Mouse (Mus musculus): ENCODE data around the gene Gm49378. TPM values are rescaled to one million over a fixed set of nuclear protein-coding genes. Genes with fewer than 3 reads are reported as not detected.

The Gm49378 gene
- polyA plus RNA-seq, 1 experiment from 2014 or later = 4.0 TPM

DNA sequence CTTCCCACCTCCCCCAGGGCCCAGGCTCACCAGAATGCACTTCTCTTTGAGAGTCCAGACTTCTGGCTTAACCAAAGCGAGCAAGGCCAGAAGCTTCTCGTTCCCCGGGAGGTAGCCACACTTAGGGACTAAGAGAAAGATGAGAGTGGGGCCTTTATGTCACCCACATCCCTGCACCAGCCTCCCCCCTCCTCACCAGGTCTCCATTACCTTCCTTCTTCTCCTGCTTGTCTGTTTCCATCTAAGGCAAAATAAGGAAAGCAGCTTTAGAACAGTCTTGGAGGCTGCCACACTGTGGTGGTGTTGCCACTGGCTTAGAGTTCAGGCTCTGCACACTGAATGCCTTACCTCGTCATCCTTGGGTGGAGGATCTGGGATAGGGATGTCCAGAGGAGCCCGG, 48.4 kb downstream of the Gm49378 start:
- ATAC-seq (ENCODE audit: low FRiP score) = no peak
- 84% methylated on average over 5 of the region's 5 CpGs for WGBS

DNA sequence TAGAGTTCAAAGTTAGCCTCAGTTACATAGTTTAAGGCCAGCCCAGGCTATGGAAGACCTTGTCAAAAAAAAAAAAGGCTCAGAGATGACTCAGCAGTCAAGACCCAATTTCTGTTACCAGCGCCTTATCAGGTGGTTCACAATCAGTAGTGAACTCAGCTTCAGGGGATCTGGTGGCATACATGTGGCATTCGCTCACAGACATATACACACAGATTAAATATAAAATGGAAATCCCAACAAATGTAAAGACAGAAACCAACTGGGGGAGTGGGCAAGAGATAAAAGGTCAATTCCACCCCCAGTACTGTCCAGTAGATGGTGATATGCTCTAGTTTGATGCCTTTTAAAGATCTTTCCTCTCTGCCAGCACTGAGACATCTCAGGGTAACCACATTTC, 51.5 kb downstream of the Gm49378 start:
- DNase-seq (ENCODE audit: low spot score) = no peak
- H3K36me3 ChIP-seq (ENCODE audit: control insufficient read depth, insufficient read depth, low read length) = no peaks in the 10 kb centered on the region
- no peak overlapping the region for H3K9ac ChIP-seq (ENCODE audit: low read depth, low read length)
- no peaks in the 10 kb centered on the region for H3K9me3 ChIP-seq (ENCODE audit: control insufficient read depth, low read length)
- H3K27ac ChIP-seq (ENCODE audit: low read depth, low read length) = no peak overlapping the region
- H3K4me3 ChIP-seq (ENCODE audit: low read depth, low read length) = no peak overlapping the region
- no peaks in the 10 kb centered on the region for H3K27me3 ChIP-seq (ENCODE audit: control insufficient read depth, insufficient read depth, low read length)
- WGBS = 92% methylated on average over 2 of the region's 2 CpGs
- no peak for ATAC-seq (ENCODE audit: low FRiP score)
- H3K4me2 ChIP-seq (replicated peaks; ENCODE audit: low read depth, low read length) = no peak overlapping the region
- peaks cover 4% of the 10 kb centered on the region; the same call in 1 of the 2 replicates for H3K4me1 ChIP-seq (replicated peaks; ENCODE audit: control insufficient read depth, insufficient read depth, low read length)

More for the DNA sequence above, 48.4 kb downstream of the Gm49378 start:
- no peaks in the 10 kb centered on the region for H3K36me3 ChIP-seq (ENCODE audit: control insufficient read depth, insufficient read depth, low read length)
- no peaks in the 10 kb centered on the region for H3K27me3 ChIP-seq (ENCODE audit: control insufficient read depth, insufficient read depth, low read length)
- no peak overlapping the region for H3K4me3 ChIP-seq (ENCODE audit: low read depth, low read length)
- H3K9ac ChIP-seq (ENCODE audit: low read depth, low read length) = no peak overlapping the region
- H3K4me2 ChIP-seq (replicated peaks; ENCODE audit: low read depth, low read length) = no peak overlapping the region
- no peaks in the 10 kb centered on the region for H3K9me3 ChIP-seq (ENCODE audit: control insufficient read depth, low read length)
- H3K27ac ChIP-seq (ENCODE audit: low read depth, low read length) = no peak overlapping the region
- DNase-seq (ENCODE audit: low spot score) = no peak
- H3K4me1 ChIP-seq (replicated peaks; ENCODE audit: control insufficient read depth, insufficient read depth, low read length) = peaks cover 7% of the 10 kb centered on the region; the same call in 1 of the 2 replicates

DNA sequence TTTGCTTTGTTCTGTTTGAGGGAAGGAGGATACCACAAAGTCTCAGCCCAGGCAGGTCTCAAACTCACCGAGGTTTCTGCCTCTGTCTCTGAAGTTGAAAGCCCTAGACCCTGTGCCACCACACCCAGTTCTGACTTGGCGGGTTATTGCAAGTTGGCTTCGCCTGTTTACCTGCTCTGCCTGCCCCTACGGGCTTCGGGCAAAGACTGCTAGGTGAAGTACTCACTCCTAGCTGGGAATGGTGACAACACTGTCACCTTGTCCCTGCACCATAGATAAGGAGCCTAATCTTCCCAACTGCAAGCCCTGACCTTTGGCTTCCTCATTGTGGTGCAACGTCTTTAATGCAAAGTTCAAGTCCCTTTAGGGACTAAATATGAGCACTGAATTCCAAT, 52.1 kb downstream of the Gm49378 start:
- H3K36me3 ChIP-seq (ENCODE audit: control insufficient read depth, insufficient read depth, low read length) = no peaks in the 10 kb centered on the region
- H3K27ac ChIP-seq (ENCODE audit: low read depth, low read length) = no peak overlapping the region
- H3K9ac ChIP-seq (ENCODE audit: low read depth, low read length) = no peak overlapping the region
- 66% methylated on average over 6 of the region's 6 CpGs for WGBS
- H3K4me1 ChIP-seq (replicated peaks; ENCODE audit: control insufficient read depth, insufficient read depth, low read length) = peaks cover 4% of the 10 kb centered on the region; the same call in 1 of the 2 replicates
- peak overlapping the region; percentile 43; the same call in 1 of the 2 replicates for H3K4me3 ChIP-seq (ENCODE audit: low read depth, low read length)
- no peak for ATAC-seq (ENCODE audit: low FRiP score)
- no peak overlapping the region for H3K4me2 ChIP-seq (replicated peaks; ENCODE audit: low read depth, low read length)
- no peaks in the 10 kb centered on the region for H3K27me3 ChIP-seq (ENCODE audit: control insufficient read depth, insufficient read depth, low read length)
- no peaks in the 10 kb centered on the region for H3K9me3 ChIP-seq (ENCODE audit: control insufficient read depth, low read length)
- no peak for DNase-seq (ENCODE audit: low spot score)

DNA sequence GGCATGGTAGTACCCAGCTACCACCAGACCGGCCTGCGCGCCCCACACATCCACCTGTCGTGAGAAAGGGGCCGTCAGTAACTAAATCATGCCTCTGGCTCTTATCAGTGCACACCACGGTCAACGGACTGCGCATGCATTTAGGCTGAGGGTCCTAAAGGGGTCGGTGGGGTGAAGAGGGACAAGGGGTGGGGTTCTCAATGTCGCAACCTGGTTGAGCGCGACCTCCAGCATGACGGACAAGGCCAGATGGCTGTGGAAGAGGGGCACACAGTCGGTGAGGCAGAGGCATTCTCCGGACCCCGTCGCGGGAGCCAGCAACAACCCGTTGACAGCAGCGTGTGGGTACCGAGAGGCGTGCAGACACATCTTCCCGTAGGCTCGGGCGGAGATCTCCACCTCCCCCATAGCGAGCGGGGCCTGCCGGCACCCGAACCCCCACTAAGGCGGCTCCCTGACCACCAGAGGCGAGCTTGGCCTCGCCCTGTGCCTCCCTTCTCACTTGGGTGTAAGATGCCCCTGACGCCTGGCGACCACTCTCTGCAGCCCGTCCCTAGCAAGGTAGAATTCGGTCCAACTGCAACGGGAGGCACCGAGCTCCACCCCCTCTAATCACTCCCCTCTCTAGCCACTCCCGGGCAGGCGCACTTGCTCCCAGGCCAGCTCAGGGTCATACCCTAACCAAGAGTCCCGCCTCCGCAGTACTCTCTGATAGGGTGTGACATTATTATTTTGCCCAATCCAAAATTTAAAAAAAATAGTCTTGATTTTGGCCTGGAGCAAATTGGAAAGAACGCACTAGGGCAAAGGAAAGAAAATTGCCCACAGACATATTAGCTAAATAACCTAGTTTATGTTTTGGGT, 52.8 kb downstream of the Gm49378 start, which contains the start of gene Emc9:
TSS of gene Emc9 (minus strand) at position 601 of the 864 bp plus-strand sequence.
- H3K27me3 ChIP-seq (ENCODE audit: control insufficient read depth, insufficient read depth, low read length) = no peaks in the 10 kb centered on the region
- DNase-seq (ENCODE audit: low spot score) (peak; percentile 51), ATAC-seq (ENCODE audit: low FRiP score) (peak; percentile 78)
- H3K4me2 ChIP-seq (replicated peaks; ENCODE audit: low read depth, low read length) = peak within 1 kb of the TSS; percentile 84
- peak within 1 kb of the TSS; percentile 43 for H3K4me3 ChIP-seq (ENCODE audit: low read depth, low read length)
- peaks cover 2% of the 10 kb centered on the region; the same call in 1 of the 2 replicates for H3K36me3 ChIP-seq (ENCODE audit: control insufficient read depth, insufficient read depth, low read length)
- 0 out of 2 replicates have a peak within 1 kb of the TSS, but pooled peaks have one; percentile 10 for H3K27ac ChIP-seq (ENCODE audit: low read depth, low read length)
- peak within 1 kb of the TSS; percentile 70 for H3K9ac ChIP-seq (ENCODE audit: low read depth, low read length)
- no peaks in the 10 kb centered on the region; the same call in 1 of the 2 replicates for H3K4me1 ChIP-seq (replicated peaks; ENCODE audit: control insufficient read depth, insufficient read depth, low read length)
- no peaks in the 10 kb centered on the region for H3K9me3 ChIP-seq (ENCODE audit: control insufficient read depth, low read length)
- 2% methylated on average over 43 of the region's 43 CpGs for WGBS

DNA sequence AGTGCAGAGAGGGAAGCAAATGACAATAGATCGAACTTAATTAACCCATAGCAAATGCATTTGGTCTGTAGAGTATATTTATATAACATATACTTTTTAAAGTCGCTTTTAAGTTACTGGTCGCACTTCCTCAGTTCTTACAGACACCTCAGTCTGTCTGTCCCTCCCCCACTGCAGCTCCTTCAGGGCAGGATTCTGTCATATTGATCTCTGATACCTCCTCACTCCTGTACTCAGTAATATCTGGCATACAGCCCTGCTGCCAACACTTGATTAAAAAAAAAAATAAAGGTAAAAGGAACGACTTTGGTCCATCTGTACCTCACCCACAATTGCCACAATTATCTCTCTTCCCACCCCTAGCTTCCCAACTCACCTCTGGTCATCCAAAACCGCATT, 53.4 kb downstream of the Gm49378 start:
- H3K4me3 ChIP-seq (ENCODE audit: low read depth, low read length) = peak overlapping the region; percentile 43
- H3K4me1 ChIP-seq (replicated peaks; ENCODE audit: control insufficient read depth, insufficient read depth, low read length) = no peaks in the 10 kb centered on the region; the same call in 1 of the 2 replicates
- H3K4me2 ChIP-seq (replicated peaks; ENCODE audit: low read depth, low read length) = peak overlapping the region; percentile 84
- H3K9me3 ChIP-seq (ENCODE audit: control insufficient read depth, low read length) = no peaks in the 10 kb centered on the region
- ATAC-seq (ENCODE audit: low FRiP score) (no peak), DNase-seq (ENCODE audit: low spot score) (no peak)
- peak overlapping the region; percentile 70 for H3K9ac ChIP-seq (ENCODE audit: low read depth, low read length)
- no peak overlapping the region for H3K27ac ChIP-seq (ENCODE audit: low read depth, low read length)
- 40% methylated on average over 5 of the region's 5 CpGs for WGBS
- H3K27me3 ChIP-seq (ENCODE audit: control insufficient read depth, insufficient read depth, low read length) = no peaks in the 10 kb centered on the region
- H3K36me3 ChIP-seq (ENCODE audit: control insufficient read depth, insufficient read depth, low read length) = peaks cover 2% of the 10 kb centered on the region; the same call in 1 of the 2 replicates

DNA sequence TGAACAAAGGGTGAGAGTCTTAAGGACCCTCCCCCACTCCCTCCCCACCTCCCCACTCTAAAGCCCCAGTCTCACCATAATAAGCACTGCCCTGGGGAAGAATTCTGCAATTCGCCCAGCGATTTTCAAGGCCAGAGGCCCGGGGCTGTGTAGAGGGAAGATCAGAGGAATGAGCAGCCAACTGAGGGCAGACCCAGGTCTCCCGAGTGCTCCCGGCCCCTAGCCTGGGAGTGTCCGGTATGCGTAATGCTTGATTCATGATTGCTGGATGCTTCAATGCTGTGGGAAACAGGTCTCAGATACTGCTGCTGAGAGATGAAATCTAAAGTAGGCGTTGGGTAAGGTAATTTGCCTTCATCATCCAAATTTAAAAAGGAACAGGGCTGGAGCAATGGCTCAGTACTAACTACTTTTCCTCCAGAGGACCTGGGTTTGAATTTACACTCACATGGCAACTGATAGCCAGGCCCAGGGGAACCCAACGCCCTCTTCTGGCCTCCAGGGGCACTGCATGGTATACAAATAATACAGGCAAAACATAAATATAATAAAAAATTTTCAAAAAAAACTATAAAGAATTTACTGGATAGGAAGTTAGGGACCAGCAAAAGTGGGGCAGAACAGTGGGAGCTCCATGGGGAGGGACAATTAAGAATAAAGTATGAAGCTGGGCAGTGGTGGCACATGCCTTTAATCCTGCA, 55.6 kb downstream of the Gm49378 start:
- ATAC-seq (ENCODE audit: low FRiP score) (no peak), DNase-seq (ENCODE audit: low spot score) (no peak)
- no peaks in the 10 kb centered on the region for H3K9me3 ChIP-seq (ENCODE audit: control insufficient read depth, low read length)
- 79% methylated on average over 9 of the region's 9 CpGs for WGBS
- H3K9ac ChIP-seq (ENCODE audit: low read depth, low read length) = no peak overlapping the region
- H3K4me1 ChIP-seq (replicated peaks; ENCODE audit: control insufficient read depth, insufficient read depth, low read length) = peaks cover 3% of the 10 kb centered on the region
- H3K4me2 ChIP-seq (replicated peaks; ENCODE audit: low read depth, low read length) = no peak overlapping the region
- no peaks in the 10 kb centered on the region for H3K27me3 ChIP-seq (ENCODE audit: control insufficient read depth, insufficient read depth, low read length)
- no peak overlapping the region for H3K4me3 ChIP-seq (ENCODE audit: low read depth, low read length)
- no peak overlapping the region for H3K27ac ChIP-seq (ENCODE audit: low read depth, low read length)
- H3K36me3 ChIP-seq (ENCODE audit: control insufficient read depth, insufficient read depth, low read length) = peaks cover 2% of the 10 kb centered on the region; the same call in 1 of the 2 replicates

DNA sequence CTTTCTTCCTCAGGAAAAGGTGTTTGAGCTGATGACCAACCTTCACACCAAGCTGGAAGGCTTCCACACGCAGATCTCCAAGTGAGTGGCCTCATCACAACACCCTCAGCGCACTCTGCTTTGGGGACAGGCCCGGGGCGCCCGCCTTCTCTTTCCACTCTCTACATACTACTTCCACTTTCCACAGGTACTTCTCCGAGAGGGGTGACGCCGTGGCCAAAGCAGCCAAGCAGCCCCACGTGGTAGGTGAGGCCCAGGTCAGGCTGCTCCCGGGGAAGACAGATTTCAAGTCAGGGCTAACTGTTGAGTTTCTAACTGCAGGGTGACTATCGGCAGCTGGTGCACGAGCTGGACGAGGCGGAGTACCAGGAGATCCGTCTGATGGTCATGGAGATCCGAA, 57.0 kb downstream of the Gm49378 start:
- Histone ChIP-seq H3K4me1 (replicated peaks; ENCODE audit: control insufficient read depth, insufficient read depth, low read length) (peaks cover 3% of the 10 kb centered on the region), H3K9ac (ENCODE audit: low read depth, low read length) (no peak overlapping the region), H3K4me2 (replicated peaks; ENCODE audit: low read depth, low read length) (no peak overlapping the region), H3K27ac (ENCODE audit: low read depth, low read length) (no peak overlapping the region), H3K9me3 (ENCODE audit: control insufficient read depth, low read length) (no peaks in the 10 kb centered on the region), H3K36me3 (ENCODE audit: control insufficient read depth, insufficient read depth, low read length) (peaks cover 2% of the 10 kb centered on the region; the same call in 1 of the 2 replicates), H3K4me3 (ENCODE audit: low read depth, low read length) (no peak overlapping the region), H3K27me3 (ENCODE audit: control insufficient read depth, insufficient read depth, low read length) (no peaks in the 10 kb centered on the region)
- WGBS = 94% methylated on average over 16 of the region's 16 CpGs
- ATAC-seq (ENCODE audit: low FRiP score) (no peak), DNase-seq (ENCODE audit: low spot score) (no peak)

DNA sequence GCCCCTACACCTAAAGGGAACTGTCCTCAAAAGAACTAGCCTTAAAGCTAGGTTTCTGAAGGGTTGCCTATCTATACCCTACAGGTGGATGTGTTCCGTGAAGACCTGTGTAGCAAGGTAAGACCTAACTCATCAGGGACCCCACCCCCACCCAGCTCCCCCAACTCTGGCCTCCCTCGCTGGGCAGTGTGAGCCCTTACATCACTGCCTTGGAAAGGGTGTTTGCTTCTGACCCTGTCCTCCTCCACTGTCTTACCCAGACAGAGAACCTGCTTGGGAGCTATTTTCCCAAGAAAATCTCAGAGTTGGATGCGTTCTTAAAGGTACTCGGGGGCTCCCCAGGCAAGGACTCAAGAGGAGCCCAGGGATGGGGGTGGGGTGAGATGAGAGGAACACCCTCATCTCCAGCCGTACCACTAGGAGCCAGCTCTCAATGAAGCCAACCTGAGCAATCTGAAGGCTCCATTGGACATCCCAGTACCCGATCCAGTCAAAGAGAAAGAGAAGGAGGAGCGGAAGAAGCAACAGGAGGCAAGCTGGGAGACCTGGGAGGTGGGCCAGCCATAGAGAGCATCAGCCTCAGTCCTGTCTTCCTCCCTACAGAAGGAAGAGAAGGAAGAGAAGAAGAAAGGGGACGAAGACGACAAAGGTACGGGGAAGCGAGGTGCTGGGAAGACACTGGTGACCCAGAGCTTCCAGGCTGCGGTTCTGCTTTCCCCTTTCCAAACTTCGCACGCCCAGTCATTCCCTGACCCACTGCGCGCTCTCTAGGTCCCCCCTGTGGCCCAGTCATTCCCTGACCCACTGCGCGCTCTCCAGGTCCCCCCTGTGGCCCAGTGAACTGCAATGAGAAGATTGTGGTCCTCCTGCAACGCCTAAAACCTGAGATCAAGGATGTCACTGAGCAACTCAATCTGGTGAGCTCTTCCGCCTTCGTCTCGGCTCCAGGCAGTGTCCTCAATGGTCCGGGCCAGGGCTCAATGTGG, 57.9 kb downstream of the Gm49378 start:
- H3K27me3 ChIP-seq (ENCODE audit: control insufficient read depth, insufficient read depth, low read length) = no peaks in the 10 kb centered on the region
- H3K9me3 ChIP-seq (ENCODE audit: control insufficient read depth, low read length) = no peaks in the 10 kb centered on the region
- H3K36me3 ChIP-seq (ENCODE audit: control insufficient read depth, insufficient read depth, low read length) = peaks cover 2% of the 10 kb centered on the region; the same call in 1 of the 2 replicates
- 86% methylated on average over 23 of the region's 23 CpGs for WGBS
- H3K4me2 ChIP-seq (replicated peaks; ENCODE audit: low read depth, low read length) = no peak overlapping the region
- no peak for ATAC-seq (ENCODE audit: low FRiP score)
- H3K4me1 ChIP-seq (replicated peaks; ENCODE audit: control insufficient read depth, insufficient read depth, low read length) = peaks cover 3% of the 10 kb centered on the region
- H3K9ac ChIP-seq (ENCODE audit: low read depth, low read length) = no peak overlapping the region
- no peak for DNase-seq (ENCODE audit: low spot score)
- H3K4me3 ChIP-seq (ENCODE audit: low read depth, low read length) = no peak overlapping the region
- H3K27ac ChIP-seq (ENCODE audit: low read depth, low read length) = no peak overlapping the region

All from hindbrain, embryonic 11.5 days (tissue).